Mouse (Mus musculus) liver, postnatal 0 days (tissue): ENCODE results near the gene Ddx4.

ENCODE experiments used
- CTCF ChIP-seq: sonication (generic); IDR thresholded peaks from 2 replicates; pipeline ENCODE4 v1.5.1; 2016; ENCODE audit warnings: antibody characterized with exemption, low read depth
- EP300 ChIP-seq: IDR thresholded peaks from 2 replicates; pipeline ENCODE4 v1.6.1; 2016; ENCODE audit warnings: antibody characterized with exemption, low read depth, mild to moderate bottlenecking

DNA sequence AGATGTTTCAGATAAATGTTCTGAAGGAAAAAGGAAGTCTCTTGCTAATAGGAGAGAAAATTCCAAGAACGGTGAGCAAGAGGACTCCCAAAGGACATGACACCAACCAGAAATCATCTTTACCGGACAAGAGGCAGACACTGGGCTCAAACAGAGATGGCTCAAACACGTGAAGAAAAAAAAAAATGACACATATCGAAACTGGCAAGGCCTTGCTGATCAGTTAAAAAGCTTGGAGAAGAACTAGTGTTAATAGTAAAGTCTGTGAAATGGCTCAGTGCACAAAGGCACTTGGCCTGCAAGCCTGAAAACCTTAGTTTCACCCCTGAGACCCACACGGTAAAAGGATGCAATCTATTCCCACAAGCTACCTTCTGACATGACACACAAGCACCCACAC lies 81.5 kb downstream of the Ddx4 start:
- TF ChIP-seq EP300 (no peak), CTCF (no peak)
